Mouse (Mus musculus): ENCODE results near the gene Cox6b2. TPM values are rescaled to one million over a fixed set of nuclear protein-coding genes. Genes with fewer than 3 reads are reported as not detected.
A peak's percentile ranks its signal among the peaks of the same experiment; 100 is the strongest.

The Cox6b2 gene
- polyA plus RNA-seq, 2 experiments = 81.9 to 119 TPM

DNA sequence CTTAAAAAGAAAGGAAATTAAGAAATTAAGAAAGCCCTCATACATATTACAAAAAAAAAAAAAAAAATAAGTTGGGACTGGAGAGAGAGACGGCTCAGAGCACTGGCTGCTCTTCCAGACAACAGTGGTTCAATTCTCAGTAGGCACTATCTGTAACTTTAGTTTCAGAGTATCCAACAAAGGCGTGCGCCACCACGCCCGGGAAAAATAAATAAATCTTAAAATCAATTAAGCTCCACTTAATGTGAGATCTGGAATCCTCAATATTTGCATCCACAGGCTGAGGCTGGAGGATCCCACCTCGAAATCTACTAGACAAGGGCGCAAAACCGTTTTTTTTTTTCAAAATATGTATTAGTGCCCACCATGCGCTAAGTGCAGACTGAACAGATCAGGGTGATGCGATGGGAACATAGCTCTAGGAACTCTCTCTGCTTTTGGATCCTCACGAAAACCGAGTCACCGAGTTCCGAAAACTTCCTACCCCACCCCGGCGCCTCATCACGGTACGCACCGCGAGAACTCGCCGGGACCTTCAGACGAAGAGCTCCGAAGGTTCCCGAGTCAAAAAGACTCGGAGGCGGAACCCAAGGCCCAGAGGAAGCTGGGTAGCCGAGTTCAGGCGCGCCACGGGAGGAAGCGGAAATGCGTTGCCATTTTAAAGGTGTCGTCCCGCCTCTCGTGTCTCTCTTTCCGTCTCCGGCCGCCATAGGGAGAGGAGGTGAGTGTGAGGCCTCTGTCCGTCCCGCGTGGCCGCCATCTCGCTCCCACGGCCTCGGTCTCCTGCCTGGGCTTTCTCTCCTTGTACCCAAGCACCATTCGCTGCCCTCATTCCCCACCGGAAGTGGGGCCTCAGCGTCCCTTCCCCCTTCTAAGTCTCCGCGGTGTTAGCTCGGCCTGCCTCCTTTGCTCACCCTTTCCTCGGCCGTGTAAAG, 39.7 kb upstream of the Cox6b2 start, which contains the start of gene Rpl28:
Rpl28 (plus strand) TSS at position 597 of the 935 bp plus-strand sequence.
- WGBS (ENCODE audit: insufficient replicate concordance) = 1% methylated on average over 54 of the region's 54 CpGs
- Histone ChIP-seq H3K4me3 (ENCODE audit: insufficient read depth in 1 of 2, low read depth in 2 of 2, low read length in 2 of 2) (peak within 1 kb of the TSS; percentile 87 to 92), H3K9ac (replicated peaks) (peak within 1 kb of the TSS; percentile 98), H3K9me3 (ENCODE audit: control insufficient read depth, low read length) (no peaks in the 10 kb centered on the region), H3K4me2 (ENCODE audit: low read depth) (peak within 1 kb of the TSS; percentile 97), H3K36me3 (replicated peaks; ENCODE audit: control insufficient read depth, insufficient read depth, low read depth) (peaks cover 38% of the 10 kb centered on the region), H3K4me1 (replicated peaks; ENCODE audit: control insufficient read depth in 2 of 2, insufficient read depth in 2 of 2, low read length in 1 of 2) (peaks cover 8 to 23% of the 10 kb centered on the region in 2 experiments), H3K27me3 (ENCODE audit: control insufficient read depth, insufficient read depth, low read length) (no peaks in the 10 kb centered on the region), H3K27ac (peak within 1 kb of the TSS; percentile 98)
- ATAC-seq (ENCODE audit: insufficient read depth) (peak; percentile 84), DNase-seq (ENCODE audit: low read depth in 3 of 3, low spot score in 3 of 3) (peak; percentile 94 to 98 (median 94))
- TF ChIP-seq CTCF (IDR thresholded peaks at IDR 0.05; ENCODE audit: low read depth) (no peak; the same call in 1 of the 2 replicates), EP300 (IDR thresholded peaks at IDR 0.05; ENCODE audit: low read depth) (no peak)

GRCm38 (mm10) chr7:4789436-4789935, 36.6 kb upstream of the Cox6b2 start, which contains the start of gene Tmem238:
Gene Tmem238 (minus strand): TSS chr7:4789656.
- Histone ChIP-seq H3K4me2 (ENCODE audit: low read depth) (peak within 1 kb of the TSS; percentile 85), H3K27ac (peak within 1 kb of the TSS; percentile 31), H3K36me3 (replicated peaks; ENCODE audit: control insufficient read depth, insufficient read depth, low read depth) (peaks cover 11% of the 10 kb centered on the region), H3K9me3 (ENCODE audit: control insufficient read depth, low read length) (no peaks in the 10 kb centered on the region), H3K27me3 (ENCODE audit: control insufficient read depth, insufficient read depth, low read length) (no peaks in the 10 kb centered on the region), H3K4me3 (ENCODE audit: insufficient read depth in 1 of 2, low read depth in 2 of 2, low read length in 2 of 2) (peak within 1 kb of the TSS; percentile 63 to 72), H3K4me1 (replicated peaks; ENCODE audit: control insufficient read depth in 2 of 2, insufficient read depth in 2 of 2, low read length in 1 of 2) (peaks cover 6 to 23% of the 10 kb centered on the region in 2 experiments), H3K9ac (replicated peaks) (peak within 1 kb of the TSS; percentile 84)
- 9% methylated on average over 40 of the region's 40 CpGs for WGBS (ENCODE audit: insufficient replicate concordance)
- no peak for TF ChIP-seq EP300 (IDR thresholded peaks at IDR 0.05; ENCODE audit: low read depth)
- TF ChIP-seq CTCF (IDR thresholded peaks at IDR 0.05; ENCODE audit: low read depth) = no peak
- ATAC-seq (ENCODE audit: insufficient read depth) = peak; percentile 34; the same call in 1 of the 2 replicates
- DNase-seq (ENCODE audit: low read depth in 3 of 3, low spot score in 3 of 3) = no peak

DNA sequence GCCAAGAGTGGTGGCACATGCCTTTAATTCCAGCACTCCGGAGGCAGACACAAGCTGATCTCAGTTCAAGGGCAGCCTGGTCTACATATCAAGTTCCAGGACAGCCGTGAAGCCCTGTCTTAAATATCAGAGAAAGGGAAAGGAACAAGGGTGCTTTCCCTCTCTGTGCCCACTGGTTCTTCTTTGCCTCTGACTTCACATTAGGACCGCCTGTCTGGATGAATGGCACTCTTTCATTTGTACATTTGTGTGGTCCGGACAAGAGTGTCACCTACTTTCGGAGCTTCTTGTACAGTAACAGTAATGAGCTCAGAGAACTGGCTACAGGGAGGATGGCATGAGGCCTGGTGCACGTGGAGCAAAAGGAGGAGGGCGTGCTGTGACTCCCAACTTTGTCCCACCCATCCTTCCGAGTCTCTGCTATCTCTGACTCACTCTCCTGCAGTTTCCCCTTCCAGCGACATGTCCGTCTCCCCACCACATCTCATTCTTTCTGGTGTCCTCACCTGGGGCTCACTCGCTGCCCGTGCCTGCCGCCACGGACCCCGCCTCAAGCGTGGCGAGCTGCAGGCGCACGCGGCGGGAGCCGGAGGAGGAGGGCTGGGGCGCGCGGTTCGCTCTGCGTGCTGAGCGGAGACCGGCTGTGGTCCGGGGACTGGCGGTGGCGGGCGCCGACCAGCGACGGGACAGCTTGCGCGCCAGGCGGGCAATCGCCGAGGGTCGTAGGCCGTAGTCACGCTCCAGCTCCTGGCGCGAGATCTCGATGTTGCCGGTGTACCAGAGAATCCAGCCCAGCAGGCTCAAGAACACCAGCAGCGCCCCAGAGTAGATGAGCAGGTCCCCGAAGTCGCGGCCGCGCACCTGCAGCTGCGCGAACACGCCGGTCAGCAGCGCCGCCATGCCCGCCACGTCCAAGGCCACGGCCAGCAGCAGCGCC, 35.9 kb upstream of the Cox6b2 start:
- DNase-seq (ENCODE audit: low read depth in 3 of 3, low spot score in 3 of 3) = no peak
- Histone ChIP-seq H3K9ac (replicated peaks) (peak overlapping the region; percentile 84), H3K27me3 (ENCODE audit: control insufficient read depth, insufficient read depth, low read length) (no peaks in the 10 kb centered on the region), H3K27ac (peak overlapping the region; percentile 31), H3K36me3 (replicated peaks; ENCODE audit: control insufficient read depth, insufficient read depth, low read depth) (peaks cover 4% of the 10 kb centered on the region), H3K4me2 (ENCODE audit: low read depth) (peak overlapping the region; percentile 85), H3K4me3 (ENCODE audit: insufficient read depth in 1 of 2, low read depth in 2 of 2, low read length in 2 of 2) (peak overlapping the region; percentile 63 to 72), H3K4me1 (replicated peaks; ENCODE audit: control insufficient read depth in 2 of 2, insufficient read depth in 2 of 2, low read length in 1 of 2) (peaks cover 7 to 20% of the 10 kb centered on the region in 2 experiments), H3K9me3 (ENCODE audit: control insufficient read depth, low read length) (no peaks in the 10 kb centered on the region)
- peak; percentile 48 for ATAC-seq (ENCODE audit: insufficient read depth)
- WGBS (ENCODE audit: insufficient replicate concordance) = under 1% methylated on average over 64 of the region's 64 CpGs
- TF ChIP-seq EP300 (IDR thresholded peaks at IDR 0.05; ENCODE audit: low read depth) (no peak), CTCF (IDR thresholded peaks at IDR 0.05; ENCODE audit: low read depth) (peak; percentile 20; the same call in 1 of the 2 replicates)

GRCm38 (mm10) chr7:4783667-4784268, 30.9 kb upstream of the Cox6b2 start:
- TF ChIP-seq EP300 (IDR thresholded peaks at IDR 0.05; ENCODE audit: low read depth) = no peak
- TF ChIP-seq CTCF (IDR thresholded peaks at IDR 0.05; ENCODE audit: low read depth) = no peak
- Histone ChIP-seq H3K4me3 (ENCODE audit: insufficient read depth in 1 of 2, low read depth in 2 of 2, low read length in 2 of 2) (no peak overlapping the region), H3K9ac (replicated peaks) (no peak overlapping the region; the same call in 1 of the 2 replicates), H3K9me3 (ENCODE audit: control insufficient read depth, low read length) (no peaks in the 10 kb centered on the region), H3K4me2 (ENCODE audit: low read depth) (peak overlapping the region; percentile 20; the same call in 1 of the 2 replicates), H3K27me3 (ENCODE audit: control insufficient read depth, insufficient read depth, low read length) (peaks cover 5% of the 10 kb centered on the region), H3K27ac (no peak overlapping the region), H3K36me3 (replicated peaks; ENCODE audit: control insufficient read depth, insufficient read depth, low read depth) (no peaks in the 10 kb centered on the region), H3K4me1 (replicated peaks; ENCODE audit: control insufficient read depth in 2 of 2, insufficient read depth in 2 of 2, low read length in 1 of 2) (peaks cover 9 to 15% of the 10 kb centered on the region in 2 experiments)
- peak; percentile 70 for ATAC-seq (ENCODE audit: insufficient read depth)
- no peak for DNase-seq (ENCODE audit: low read depth in 3 of 3, low spot score in 3 of 3)
- 43% methylated on average over 14 of the region's 14 CpGs for WGBS (ENCODE audit: insufficient replicate concordance)

Measured in liver, embryonic 14.5 days (tissue).